Mouse (Mus musculus) myocyte (in vitro differentiated cells): ENCODE results near the gene Taco1. TPM values are rescaled to one million over a fixed set of nuclear protein-coding genes. Genes with fewer than 3 reads are reported as not detected.

Source experiments
- H3K27me3 ChIP-seq: one replicate; pipeline ENCODE4 v1.6.1; 2011; ENCODE audit not compliant: control insufficient read depth, insufficient read depth, insufficient read length
- H3K36me3 ChIP-seq: one replicate; pipeline ENCODE4 v1.6.1; 2011; ENCODE audit not compliant: control insufficient read depth, insufficient read depth
- H3K4me2 ChIP-seq: one replicate; pipeline ENCODE4 v1.6.1; 2011; ENCODE audit warnings: low read depth, control low read depth
- H3K4me3 ChIP-seq: one replicate; pipeline ENCODE4 v1.5.1; 2011; ENCODE audit warnings: mild to moderate bottlenecking, control low read depth, moderate library complexity
- H3K79me2 ChIP-seq: one replicate; pipeline ENCODE4 v1.6.1; 2011; ENCODE audit not compliant: control insufficient read depth, insufficient read depth
- H3ac ChIP-seq: one replicate; pipeline ENCODE4 v1.6.1; 2011; ENCODE audit not compliant: control insufficient read depth, insufficient read length
- CEBPB ChIP-seq: IDR thresholded peaks from 2 replicates; pipeline ENCODE4 v1.6.1; 2011; ENCODE audit warnings: mild to moderate bottlenecking, moderate library complexity; ENCODE audit not compliant: poor library complexity, insufficient read depth, severe bottlenecking
- E2F4 ChIP-seq: IDR thresholded peaks from one replicate; pipeline ENCODE4 v1.6.1; 2011; ENCODE audit warnings: mild to moderate bottlenecking, control low read depth, moderate library complexity; ENCODE audit not compliant: insufficient read depth
- MAX ChIP-seq: IDR thresholded peaks from one replicate; pipeline ENCODE4 v1.6.1; 2011; ENCODE audit warnings: low read depth, mild to moderate bottlenecking, control low read depth
- MYOD1 ChIP-seq, 3 experiments: IDR thresholded peaks; one replicate each; pipeline ENCODE4 v1.6.1; 2011; ENCODE audit warnings: control low read depth in 2 of 3, low read depth in 2 of 3, mild to moderate bottlenecking in 2 of 3, moderate library complexity in 1 of 3; ENCODE audit not compliant: insufficient read length in 2 of 3, control insufficient read depth in 1 of 3
- MYOG ChIP-seq, 3 experiments: IDR thresholded peaks; one replicate each; pipeline ENCODE4 v1.6.1; 2011; ENCODE audit warnings: control low read depth in 2 of 3, low read depth in 2 of 3, mild to moderate bottlenecking in 2 of 3; ENCODE audit not compliant: insufficient read length in 2 of 3, control insufficient read depth in 1 of 3, insufficient read depth in 1 of 3
- POLR2A ChIP-seq: IDR thresholded peaks from one replicate; pipeline ENCODE4 v1.6.1; 2011; ENCODE audit warnings: low read depth, mild to moderate bottlenecking, control low read depth, moderate library complexity; ENCODE audit not compliant: insufficient read length
- POLR2AphosphoS2 ChIP-seq: IDR thresholded peaks from one replicate; pipeline ENCODE4 v1.6.1; 2011; ENCODE audit warnings: low read depth, control low read depth; ENCODE audit not compliant: insufficient read length
- REST ChIP-seq: IDR thresholded peaks from one replicate; pipeline ENCODE4 v1.6.1; 2011; ENCODE audit warnings: mild to moderate bottlenecking, control low read depth, moderate library complexity; ENCODE audit not compliant: insufficient read depth, insufficient read length
- SRF ChIP-seq: IDR thresholded peaks from one replicate; pipeline ENCODE4 v1.6.1; 2011; ENCODE audit warnings: low read depth; ENCODE audit not compliant: control insufficient read depth, insufficient read length
- TCF12 ChIP-seq: IDR thresholded peaks from one replicate; pipeline ENCODE4 v1.6.1; 2011; ENCODE audit warnings: mild to moderate bottlenecking, control low read depth; ENCODE audit not compliant: poor library complexity, insufficient read depth, severe bottlenecking
- TCF3 ChIP-seq: IDR thresholded peaks from one replicate; pipeline ENCODE4 v1.6.1; 2011; ENCODE audit warnings: low read depth, control low read depth; ENCODE audit not compliant: insufficient read length
- USF1 ChIP-seq: IDR thresholded peaks from one replicate; pipeline ENCODE4 v1.6.1; 2011; ENCODE audit warnings: low read depth, mild to moderate bottlenecking, control low read depth, moderate library complexity
- polyA plus RNA-seq: library from polyadenylated mRNA; unstranded; fragments of >200 nt; fragmentation: generic; extraction: Trizol; gene quantifications from one replicate; pipeline ENCODE4 v1.2.1, GENCODE M21; 2012; ENCODE audit warnings: missing spikeins

Gene Taco1
- polyA plus RNA-seq, result 21.2 TPM

DNA sequence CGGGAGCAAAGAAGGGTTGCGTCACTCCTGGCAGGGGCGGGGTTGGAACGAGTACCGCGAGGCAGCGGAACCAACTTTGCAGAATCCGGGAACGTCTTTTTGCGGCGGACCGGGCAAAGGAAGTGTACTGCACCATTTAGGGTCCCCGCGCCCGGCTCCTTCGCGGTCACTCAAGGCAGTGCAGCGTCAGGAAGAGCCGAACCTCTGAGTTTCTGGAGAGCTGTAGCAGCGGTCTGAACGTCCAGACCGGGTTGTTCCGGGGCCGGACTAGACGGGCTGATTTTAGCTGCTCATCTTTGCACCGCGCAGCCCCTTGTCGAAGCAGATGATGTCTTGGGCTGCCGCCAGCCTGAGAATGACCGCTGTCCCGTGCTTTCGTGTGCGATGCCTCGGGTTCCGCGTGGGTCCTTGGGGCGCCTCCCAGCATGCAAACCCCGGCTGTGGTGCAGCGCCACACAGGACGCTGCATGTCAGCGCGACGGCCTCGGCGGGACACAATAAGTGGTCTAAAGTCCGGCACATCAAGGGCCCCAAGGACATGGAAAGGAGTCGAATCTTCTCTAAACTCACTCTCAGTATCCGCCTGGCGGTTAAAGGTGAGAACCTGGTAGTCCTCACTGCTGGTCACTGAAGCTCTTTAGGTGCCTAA, at the start of gene Taco1:
Gene Taco1, plus strand, starts transcription at position 139 of the 649 bp plus-strand sequence.
- H3K4me3 ChIP-seq, result peak within 1 kb of the TSS; percentile 97
- peaks cover 5% of the 10 kb centered on the region for H3K36me3 ChIP-seq
- H3K79me2 ChIP-seq, result peaks cover 11% of the 10 kb centered on the region
- H3K27me3 ChIP-seq, result no peaks in the 10 kb centered on the region
- peak within 1 kb of the TSS; percentile 98 for H3K4me2 ChIP-seq
- TF ChIP-seq CEBPB (peak; percentile 96), E2F4 (no peak), POLR2A (peak; percentile 77), TCF3 (no peak), REST (no peak), MYOD1 (IDR thresholded peaks at IDR 0.05; ENCODE audit: control insufficient read depth in 1 of 3, insufficient read length in 2 of 3, low read depth in 2 of 3) (peak in 1 of 3 experiments; percentile 20), USF1 (no peak), MYOG (IDR thresholded peaks at IDR 0.05; ENCODE audit: control insufficient read depth in 1 of 3, insufficient read depth in 1 of 3, insufficient read length in 2 of 3, low read depth in 2 of 3) (peak in 1 of 3 experiments; percentile 59), TCF12 (no peak), MAX (peak; percentile 76), SRF (peak; percentile 50), POLR2AphosphoS2 (peak; percentile 64)
- peak within 1 kb of the TSS; percentile 70 for H3ac ChIP-seq

- no peak for TF ChIP-seq USF1
- H3ac ChIP-seq, result no peak overlapping the region
- no peaks in the 10 kb centered on the region for H3K36me3 ChIP-seq
- no peak overlapping the region for H3K4me2 ChIP-seq
- H3K27me3 ChIP-seq, result peaks cover 73% of the 10 kb centered on the region
- no peak overlapping the region for H3K4me3 ChIP-seq
- no peaks in the 10 kb centered on the region for H3K79me2 ChIP-seq
Measured at GRCm38 (mm10) chr11:106016440-106016839, 49.4 kb upstream of the Taco1 start.

DNA sequence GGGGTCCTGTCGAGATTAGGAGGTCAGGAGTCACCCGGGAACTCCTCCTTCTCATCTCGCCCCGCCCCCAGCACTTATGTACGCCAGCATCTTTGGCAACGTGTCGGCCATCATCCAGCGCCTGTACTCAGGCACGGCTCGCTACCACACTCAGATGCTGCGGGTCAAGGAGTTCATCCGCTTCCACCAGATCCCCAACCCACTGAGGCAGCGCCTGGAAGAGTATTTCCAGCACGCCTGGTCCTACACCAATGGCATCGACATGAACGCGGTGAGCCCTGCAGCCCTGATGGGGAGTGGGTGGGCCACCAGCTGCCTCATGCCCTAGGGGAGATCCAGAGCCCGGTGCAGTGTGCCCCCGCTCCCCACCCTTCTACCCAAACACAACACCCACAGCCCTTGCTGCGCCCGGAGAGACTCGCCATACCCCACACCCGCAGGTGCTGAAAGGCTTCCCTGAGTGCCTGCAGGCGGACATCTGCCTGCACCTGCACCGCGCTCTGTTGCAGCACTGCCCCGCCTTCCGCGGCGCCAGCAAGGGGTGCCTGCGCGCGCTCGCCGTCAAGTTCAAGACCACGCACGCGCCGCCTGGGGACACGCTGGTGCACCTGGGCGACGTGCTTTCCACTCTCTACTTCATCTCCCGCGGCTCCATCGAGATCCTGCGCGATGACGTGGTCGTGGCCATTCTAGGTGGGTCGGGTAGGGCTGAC, 45.7 kb upstream of the Taco1 start:
- H3K36me3 ChIP-seq, result no peaks in the 10 kb centered on the region
- H3K4me2 ChIP-seq, result no peak overlapping the region
- H3K4me3 ChIP-seq, result no peak overlapping the region
- no peaks in the 10 kb centered on the region for H3K79me2 ChIP-seq
- no peak for TF ChIP-seq TCF12
- TF ChIP-seq CEBPB, result no peak
- TF ChIP-seq REST, result no peak
- TF ChIP-seq TCF3, result no peak
- TF ChIP-seq SRF, result no peak
- TF ChIP-seq MAX, result no peak
- no peak for TF ChIP-seq MYOG (IDR thresholded peaks at IDR 0.05; ENCODE audit: control insufficient read depth in 1 of 3, insufficient read depth in 1 of 3, insufficient read length in 2 of 3, low read depth in 2 of 3)
- TF ChIP-seq POLR2AphosphoS2, result no peak
- no peak for TF ChIP-seq POLR2A
- no peak for TF ChIP-seq USF1
- TF ChIP-seq E2F4, result no peak
- TF ChIP-seq MYOD1 (IDR thresholded peaks at IDR 0.05; ENCODE audit: control insufficient read depth in 1 of 3, insufficient read length in 2 of 3, low read depth in 2 of 3), result no peak
- peaks cover 82% of the 10 kb centered on the region for H3K27me3 ChIP-seq
- no peak overlapping the region for H3ac ChIP-seq

DNA sequence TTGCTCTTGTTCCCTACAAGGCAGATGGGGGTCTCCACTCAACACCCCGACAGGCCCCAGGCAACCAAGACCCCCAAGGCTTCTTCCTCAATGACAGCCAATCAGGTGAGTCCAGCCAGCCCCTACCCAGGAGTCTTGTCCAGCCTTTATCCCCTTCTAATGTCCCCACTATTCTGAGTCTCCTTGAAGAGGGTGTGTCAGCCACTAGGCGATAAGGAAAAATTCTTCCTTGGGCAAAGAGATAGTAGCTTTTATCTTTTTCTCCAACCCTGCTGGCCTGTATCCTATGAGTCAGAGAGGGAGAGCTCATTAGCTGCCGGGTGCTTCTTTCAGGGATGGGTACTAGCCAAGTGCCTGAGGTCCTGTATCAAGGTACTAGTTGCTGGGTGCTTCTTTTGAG, 40.1 kb upstream of the Taco1 start:
- H3K4me2 ChIP-seq, result no peak overlapping the region
- H3K79me2 ChIP-seq, result no peaks in the 10 kb centered on the region
- no peaks in the 10 kb centered on the region for H3K36me3 ChIP-seq
- no peak overlapping the region for H3ac ChIP-seq
- no peak overlapping the region for H3K4me3 ChIP-seq
- TF ChIP-seq E2F4 (no peak), TCF12 (no peak), POLR2A (no peak), REST (no peak), TCF3 (no peak), MYOG (IDR thresholded peaks at IDR 0.05; ENCODE audit: control insufficient read depth in 1 of 3, insufficient read depth in 1 of 3, insufficient read length in 2 of 3, low read depth in 2 of 3) (no peak), MYOD1 (IDR thresholded peaks at IDR 0.05; ENCODE audit: control insufficient read depth in 1 of 3, insufficient read length in 2 of 3, low read depth in 2 of 3) (no peak), SRF (no peak), POLR2AphosphoS2 (no peak), CEBPB (no peak), MAX (no peak), USF1 (no peak)
- H3K27me3 ChIP-seq, result peaks cover 47% of the 10 kb centered on the region

GRCm38 (mm10) chr11:106026465-106027151, 39.3 kb upstream of the Taco1 start:
- no peaks in the 10 kb centered on the region for H3K79me2 ChIP-seq
- TF ChIP-seq MYOD1 (IDR thresholded peaks at IDR 0.05; ENCODE audit: control insufficient read depth in 1 of 3, insufficient read length in 2 of 3, low read depth in 2 of 3) (peak in 1 of 3 experiments; percentile 61), MYOG (IDR thresholded peaks at IDR 0.05; ENCODE audit: control insufficient read depth in 1 of 3, insufficient read depth in 1 of 3, insufficient read length in 2 of 3, low read depth in 2 of 3) (peak in 1 of 3 experiments; percentile 59), TCF3 (no peak)

More at GRCm38 (mm10) chr11:106026465-106027151, 39.3 kb upstream of the Taco1 start:
- no peak overlapping the region for H3ac ChIP-seq
- H3K4me3 ChIP-seq, result no peak overlapping the region
- no peaks in the 10 kb centered on the region for H3K36me3 ChIP-seq
- no peak overlapping the region for H3K4me2 ChIP-seq
- peaks cover 39% of the 10 kb centered on the region for H3K27me3 ChIP-seq
